Mouse (Mus musculus) naive thymus-derived CD4-positive, alpha-beta T cell, adult 2 months (primary cell): Measurements from ENCODE around the gene Vmn2r57.
"Not testable (repeated sequence)": the region's sequence is repeated elsewhere in the genome, so short reads cannot be mapped to it uniquely, and the experiment has no call there.

Source experiments
- DNase-seq: peaks from one replicate; pipeline ENCODE4 v3.0.0-alpha.2; 2011; ENCODE audit warnings: low read depth

Gene Vmn2r57

GRCm38 (mm10) chr7:41448596-41448995, at the start of gene Vmn2r57:
Gene Vmn2r57, minus strand, starts transcription at chr7:41448696.
- DNase-seq = not testable (repeated sequence)

- no peak for DNase-seq
These were observed 49.4 kb upstream of the Vmn2r57 start for GRCm38 (mm10) chr7:41497871-41498270.

- no peak for DNase-seq
These were observed 3.4 kb upstream of the Vmn2r57 start for GRCm38 (mm10) chr7:41451864-41452263.

GRCm38 (mm10) chr7:41394130-41394529, 54.4 kb downstream of the Vmn2r57 start:
- peak; percentile 9 for DNase-seq

- peak; percentile 93 for DNase-seq
These were observed 55.2 kb downstream of the Vmn2r57 start, which contains the start of gene AI987944 for GRCm38 (mm10) chr7:41393048-41393971. Gene AI987944, minus strand, starts transcription at chr7:41393379.
